Mouse (Mus musculus): ENCODE data around the gene Gm45233. TPM values are rescaled to one million over a fixed set of nuclear protein-coding genes. Genes with fewer than 3 reads are reported as not detected.

The Gm45233 gene
- polyA plus RNA-seq, 1 experiment from 2014 or later: not detected

DNA sequence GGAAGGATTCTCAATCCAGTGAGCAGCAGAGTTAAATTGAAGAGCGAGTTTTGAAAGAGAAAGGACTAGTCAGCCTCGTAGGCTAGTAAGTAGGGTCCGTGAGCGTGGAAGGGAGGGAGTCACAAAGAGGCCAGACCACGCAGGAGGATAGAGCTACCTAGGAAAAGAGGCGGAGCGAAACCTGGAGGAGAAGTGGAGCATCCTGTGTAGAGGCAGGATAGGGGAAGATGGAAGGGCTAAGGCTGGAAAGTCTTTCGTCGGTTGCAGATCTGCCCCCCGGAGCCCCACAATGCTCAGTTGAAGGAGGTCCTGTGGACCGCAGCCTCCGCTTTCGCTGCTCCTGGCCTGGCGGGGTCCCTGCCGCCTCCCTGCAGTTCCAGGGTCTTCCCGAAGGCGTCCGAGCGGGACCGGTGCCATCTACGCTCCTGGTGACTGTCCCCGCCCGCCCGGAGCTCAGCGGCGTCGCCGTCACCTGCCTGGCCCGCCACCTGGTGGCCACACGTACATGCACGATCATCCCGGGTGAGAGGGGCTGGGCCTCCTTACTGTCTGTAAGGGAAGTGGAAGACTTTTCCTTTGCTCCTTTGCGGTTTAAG, 22.3 kb downstream of the Gm45233 start:
- Histone ChIP-seq H3K4me2 (ENCODE audit: low read depth, low read length) (peak overlapping the region; percentile 93), H3K4me3 (ENCODE audit: low read depth, low read length) (peak overlapping the region; percentile 60), H3K27me3 (ENCODE audit: insufficient read depth, low read length) (no peaks in the 10 kb centered on the region), H3K9me3 (ENCODE audit: low read length) (no peaks in the 10 kb centered on the region), H3K27ac (ENCODE audit: low read depth) (peak overlapping the region; percentile 24; the same call in 1 of the 2 replicates), H3K4me1 (ENCODE audit: insufficient read depth) (peaks cover 16% of the 10 kb centered on the region), H3K9ac (replicated peaks) (peak overlapping the region; percentile 49), H3K36me3 (replicated peaks; ENCODE audit: insufficient read depth, low read length) (no peaks in the 10 kb centered on the region)
- TF ChIP-seq CTCF (IDR thresholded peaks at IDR 0.05; ENCODE audit: low read depth) (peak; percentile 95), EP300 (IDR thresholded peaks at IDR 0.05; ENCODE audit: low read depth) (no peak)
- DNase-seq (peak; percentile 89), ATAC-seq (peak; percentile 67)
- WGBS (ENCODE audit: insufficient replicate concordance): under 1% methylated on average over 33 of the region's 33 CpGs

DNA sequence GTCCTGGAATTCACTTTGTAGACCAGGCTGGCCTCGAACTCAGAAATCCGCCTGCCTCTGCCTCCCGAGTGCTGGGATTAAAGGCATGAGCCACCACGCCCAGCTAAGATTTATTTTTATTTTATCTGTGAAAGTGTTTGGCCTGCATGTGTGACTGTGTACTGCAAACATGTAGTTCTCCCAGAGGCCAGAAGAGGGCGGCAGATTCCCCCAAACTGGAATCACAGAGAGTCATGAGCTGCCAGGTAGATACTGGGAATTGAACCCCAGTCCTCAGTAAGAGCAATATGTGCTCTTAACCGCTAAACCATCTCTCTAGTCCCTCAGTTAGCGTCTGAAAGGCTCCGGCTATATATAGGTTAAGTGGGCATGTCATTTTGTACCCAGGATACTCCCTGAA, 26.4 kb downstream of the Gm45233 start:
- H3K36me3 ChIP-seq (replicated peaks; ENCODE audit: insufficient read depth, low read length): no peaks in the 10 kb centered on the region
- H3K4me2 ChIP-seq (ENCODE audit: low read depth, low read length): no peak overlapping the region
- peaks cover 8% of the 10 kb centered on the region for H3K27me3 ChIP-seq (ENCODE audit: insufficient read depth, low read length)
- H3K9ac ChIP-seq (replicated peaks): no peak overlapping the region
- DNase-seq: peak; percentile 70
- no peak overlapping the region for H3K27ac ChIP-seq (ENCODE audit: low read depth)
- ATAC-seq: no peak
- no peaks in the 10 kb centered on the region for H3K9me3 ChIP-seq (ENCODE audit: low read length)
- TF ChIP-seq EP300 (IDR thresholded peaks at IDR 0.05; ENCODE audit: low read depth) (no peak), CTCF (IDR thresholded peaks at IDR 0.05; ENCODE audit: low read depth) (peak; percentile 72)
- peaks cover 7% of the 10 kb centered on the region; the same call in 1 of the 2 replicates for H3K4me1 ChIP-seq (ENCODE audit: insufficient read depth)
- H3K4me3 ChIP-seq (ENCODE audit: low read depth, low read length): no peak overlapping the region
- WGBS (ENCODE audit: insufficient replicate concordance): 44% methylated on average over 8 of the region's 8 CpGs

DNA sequence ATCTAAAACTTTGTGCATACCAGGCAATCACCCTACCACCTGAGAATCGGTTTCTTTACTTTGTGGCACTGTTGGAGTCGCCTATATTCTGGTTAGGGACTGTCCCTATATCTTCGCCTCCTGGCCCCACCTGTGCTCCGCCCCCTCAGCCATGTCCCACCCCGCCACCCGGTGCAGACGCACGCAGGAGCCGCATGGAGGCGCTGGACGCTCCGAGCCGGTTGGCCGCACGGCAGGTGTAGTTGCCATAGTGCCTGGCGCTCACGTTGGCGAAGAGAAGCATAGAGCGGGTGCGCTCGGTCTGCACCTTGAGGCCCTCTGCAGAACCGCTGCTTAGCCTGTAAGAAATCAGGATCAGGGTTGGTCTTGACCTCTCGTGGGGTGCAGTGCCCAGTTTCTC, 31.8 kb downstream of the Gm45233 start:
- Histone ChIP-seq H3K27ac (ENCODE audit: low read depth) (no peak overlapping the region), H3K27me3 (ENCODE audit: insufficient read depth, low read length) (peaks cover 35% of the 10 kb centered on the region), H3K9me3 (ENCODE audit: low read length) (no peaks in the 10 kb centered on the region), H3K9ac (replicated peaks) (no peak overlapping the region), H3K4me1 (ENCODE audit: insufficient read depth) (no peaks in the 10 kb centered on the region), H3K36me3 (replicated peaks; ENCODE audit: insufficient read depth, low read length) (no peaks in the 10 kb centered on the region), H3K4me3 (ENCODE audit: low read depth, low read length) (no peak overlapping the region), H3K4me2 (ENCODE audit: low read depth, low read length) (no peak overlapping the region)
- TF ChIP-seq CTCF (IDR thresholded peaks at IDR 0.05; ENCODE audit: low read depth) (peak; percentile 27; the same call in 1 of the 2 replicates), EP300 (IDR thresholded peaks at IDR 0.05; ENCODE audit: low read depth) (no peak)
- 8% methylated on average over 23 of the region's 23 CpGs for WGBS (ENCODE audit: insufficient replicate concordance)
- ATAC-seq: no peak
- DNase-seq: no peak

DNA sequence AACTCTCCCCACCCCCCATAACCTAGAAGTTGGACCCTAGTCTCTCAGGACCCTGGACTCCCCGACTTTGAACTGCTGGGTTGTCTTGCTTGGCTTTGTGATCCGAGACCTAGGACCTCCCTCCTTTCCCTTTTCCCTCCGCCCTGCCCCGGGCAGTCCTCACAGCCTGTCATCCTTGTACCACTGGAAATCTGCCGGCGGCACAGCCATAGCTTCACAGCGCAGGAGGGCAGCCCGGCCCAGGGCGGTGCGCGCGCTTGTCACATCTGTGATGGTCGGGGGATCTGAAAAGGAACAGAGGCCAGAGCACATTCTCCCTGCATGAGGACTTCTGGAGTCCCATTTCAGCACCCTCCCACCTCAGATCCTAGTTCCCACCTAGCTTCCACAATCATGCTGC, 32.4 kb downstream of the Gm45233 start:
- Histone ChIP-seq H3K27ac (ENCODE audit: low read depth) (no peak overlapping the region), H3K4me3 (ENCODE audit: low read depth, low read length) (no peak overlapping the region), H3K4me2 (ENCODE audit: low read depth, low read length) (no peak overlapping the region), H3K9ac (replicated peaks) (no peak overlapping the region), H3K4me1 (ENCODE audit: insufficient read depth) (no peaks in the 10 kb centered on the region), H3K36me3 (replicated peaks; ENCODE audit: insufficient read depth, low read length) (no peaks in the 10 kb centered on the region), H3K27me3 (ENCODE audit: insufficient read depth, low read length) (peaks cover 35% of the 10 kb centered on the region), H3K9me3 (ENCODE audit: low read length) (no peaks in the 10 kb centered on the region)
- ATAC-seq (no peak), DNase-seq (no peak)
- 2% methylated on average over 13 of the region's 13 CpGs for WGBS (ENCODE audit: insufficient replicate concordance)
- TF ChIP-seq EP300 (IDR thresholded peaks at IDR 0.05; ENCODE audit: low read depth) (no peak), CTCF (IDR thresholded peaks at IDR 0.05; ENCODE audit: low read depth) (no peak)

DNA sequence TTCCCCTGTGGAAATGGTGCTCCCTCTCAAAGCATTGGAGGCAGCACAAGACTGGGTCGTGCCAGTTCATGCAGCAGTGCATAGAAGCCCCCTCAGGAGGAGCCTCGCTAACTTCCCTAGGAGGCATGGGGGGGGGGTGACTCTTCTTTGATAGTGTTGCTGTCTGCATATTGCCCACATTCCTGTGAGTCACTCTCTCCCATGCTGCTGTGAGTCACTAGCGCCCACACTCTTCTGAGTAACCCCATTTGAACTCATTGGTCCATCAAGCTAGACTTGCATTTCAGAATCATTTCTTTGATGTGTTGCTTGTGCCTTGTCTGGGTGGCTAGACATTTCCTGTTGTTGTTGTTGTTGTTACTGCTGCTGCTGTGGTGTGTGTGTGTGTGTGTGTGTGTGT, 37.3 kb downstream of the Gm45233 start:
- Histone ChIP-seq H3K9ac (replicated peaks) (no peak overlapping the region), H3K4me1 (ENCODE audit: insufficient read depth) (no peaks in the 10 kb centered on the region), H3K27me3 (ENCODE audit: insufficient read depth, low read length) (peaks cover 18% of the 10 kb centered on the region), H3K27ac (ENCODE audit: low read depth) (no peak overlapping the region), H3K36me3 (replicated peaks; ENCODE audit: insufficient read depth, low read length) (no peaks in the 10 kb centered on the region), H3K9me3 (ENCODE audit: low read length) (no peaks in the 10 kb centered on the region), H3K4me2 (ENCODE audit: low read depth, low read length) (no peak overlapping the region), H3K4me3 (ENCODE audit: low read depth, low read length) (no peak overlapping the region)
- ATAC-seq: no peak
- no peak for DNase-seq
- 50% methylated on average over 3 of the region's 3 CpGs for WGBS (ENCODE audit: insufficient replicate concordance)
- TF ChIP-seq CTCF (IDR thresholded peaks at IDR 0.05; ENCODE audit: low read depth) (no peak), EP300 (IDR thresholded peaks at IDR 0.05; ENCODE audit: low read depth) (no peak)

DNA sequence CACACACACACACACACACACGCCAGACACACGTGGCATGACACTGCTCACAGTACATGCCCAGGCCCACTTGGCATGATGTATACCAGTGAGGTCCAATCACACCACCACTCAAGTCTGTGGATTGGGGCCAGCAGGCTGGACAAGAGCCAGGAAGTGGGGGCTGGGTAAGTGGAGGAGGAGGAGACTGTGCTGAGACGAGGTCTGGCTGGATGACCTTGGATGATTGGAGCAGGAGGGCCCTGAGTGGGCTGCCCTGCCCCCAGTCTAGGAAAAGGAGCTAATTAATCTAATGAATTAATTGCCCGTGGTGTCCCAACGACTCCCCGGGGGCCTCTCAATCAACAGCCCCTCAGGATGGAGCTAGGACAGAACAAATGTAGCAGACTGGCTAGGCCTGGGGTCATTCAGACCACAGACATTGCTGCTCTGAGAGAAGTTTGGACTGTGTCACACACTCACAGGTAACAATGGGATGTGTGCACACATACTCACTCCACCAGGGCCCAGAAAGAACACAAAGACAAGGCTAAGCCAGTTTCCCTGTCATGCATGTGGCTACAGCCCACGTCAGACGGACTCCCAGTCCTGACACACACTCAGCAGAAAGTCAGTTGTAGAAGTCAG, 38.3 kb downstream of the Gm45233 start:
- ATAC-seq: no peak
- H3K4me2 ChIP-seq (ENCODE audit: low read depth, low read length): no peak overlapping the region
- TF ChIP-seq CTCF (IDR thresholded peaks at IDR 0.05; ENCODE audit: low read depth): no peak
- no peak for TF ChIP-seq EP300 (IDR thresholded peaks at IDR 0.05; ENCODE audit: low read depth)
- no peak overlapping the region for H3K9ac ChIP-seq (replicated peaks)
- H3K36me3 ChIP-seq (replicated peaks; ENCODE audit: insufficient read depth, low read length): no peaks in the 10 kb centered on the region
- H3K27ac ChIP-seq (ENCODE audit: low read depth): no peak overlapping the region
- H3K4me3 ChIP-seq (ENCODE audit: low read depth, low read length): no peak overlapping the region
- no peak for DNase-seq
- H3K27me3 ChIP-seq (ENCODE audit: insufficient read depth, low read length): peaks cover 8% of the 10 kb centered on the region; the same call in 1 of the 2 replicates
- H3K4me1 ChIP-seq (ENCODE audit: insufficient read depth): no peaks in the 10 kb centered on the region
- H3K9me3 ChIP-seq (ENCODE audit: low read length): no peaks in the 10 kb centered on the region
- 67% methylated on average over 8 of the region's 8 CpGs for WGBS (ENCODE audit: insufficient replicate concordance)

All from liver, postnatal 0 days (tissue).